Mouse (Mus musculus) adrenal gland, adult 8-10 months (tissue): ENCODE results near the gene Amhr2. TPM values are rescaled to one million over a fixed set of nuclear protein-coding genes. Genes with fewer than 3 reads are reported as not detected.

Experiments
- DNase-seq: peaks from one replicate; pipeline ENCODE4 v3.0.0; 2022
- total RNA-seq, 4 experiments: library from RNA; stranded (reverse); gene quantifications; 2 replicates each; pipeline ENCODE4 v1.2.4; 2022

Amhr2 gene
- 1 to 10 TPM; 1.1 to 1.9 (median 1.6) TPM for total RNA-seq

DNA sequence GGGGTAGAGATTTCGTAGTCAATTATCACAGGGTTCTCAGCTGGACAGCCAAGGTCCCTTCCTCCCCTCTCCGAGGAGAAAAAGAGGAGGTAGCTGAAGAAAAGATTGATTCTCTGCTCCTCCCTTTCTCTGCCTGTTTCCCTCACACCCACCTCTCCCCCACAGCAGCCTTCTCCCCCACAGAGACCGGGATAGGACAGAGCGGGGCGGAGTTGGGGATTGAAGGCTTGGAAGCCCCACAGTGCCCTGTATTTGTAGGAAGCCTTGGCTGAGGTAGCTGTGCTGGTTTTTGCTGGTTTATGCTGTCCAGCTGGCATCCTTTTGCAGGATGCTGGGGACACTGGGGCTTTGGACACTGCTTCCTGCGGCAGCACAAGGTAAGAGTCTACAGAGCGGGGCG, at the start of gene Amhr2:
Gene Amhr2 (plus strand): TSS at position 222 of the 400 bp plus-strand sequence.
- no peak for DNase-seq

DNA sequence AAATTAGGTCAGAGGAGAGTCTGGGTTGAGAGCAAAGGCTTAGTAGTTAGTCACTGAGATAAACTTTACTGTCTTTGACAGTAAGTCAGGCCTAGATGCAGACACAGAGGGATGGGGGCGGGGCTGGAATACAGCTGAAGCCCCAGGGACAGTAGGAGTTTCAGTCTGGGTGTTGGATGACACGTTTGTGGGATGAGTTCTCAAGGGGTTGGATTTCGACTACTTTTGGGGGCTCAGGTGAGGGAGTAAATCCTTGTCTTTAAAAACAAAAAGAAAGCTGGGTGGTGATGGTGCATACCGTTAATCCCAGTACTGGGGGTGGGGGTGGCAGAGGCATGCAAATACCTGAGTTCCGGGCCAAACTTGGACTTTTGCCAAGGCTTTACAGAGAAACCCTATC, 46.5 kb upstream of the Amhr2 start:
- DNase-seq = peak; percentile 22

- DNase-seq = peak; percentile 94
Measured at GRCm38 (mm10) chr15:102399229-102400221, 45.6 kb upstream of the Amhr2 start.

DNA sequence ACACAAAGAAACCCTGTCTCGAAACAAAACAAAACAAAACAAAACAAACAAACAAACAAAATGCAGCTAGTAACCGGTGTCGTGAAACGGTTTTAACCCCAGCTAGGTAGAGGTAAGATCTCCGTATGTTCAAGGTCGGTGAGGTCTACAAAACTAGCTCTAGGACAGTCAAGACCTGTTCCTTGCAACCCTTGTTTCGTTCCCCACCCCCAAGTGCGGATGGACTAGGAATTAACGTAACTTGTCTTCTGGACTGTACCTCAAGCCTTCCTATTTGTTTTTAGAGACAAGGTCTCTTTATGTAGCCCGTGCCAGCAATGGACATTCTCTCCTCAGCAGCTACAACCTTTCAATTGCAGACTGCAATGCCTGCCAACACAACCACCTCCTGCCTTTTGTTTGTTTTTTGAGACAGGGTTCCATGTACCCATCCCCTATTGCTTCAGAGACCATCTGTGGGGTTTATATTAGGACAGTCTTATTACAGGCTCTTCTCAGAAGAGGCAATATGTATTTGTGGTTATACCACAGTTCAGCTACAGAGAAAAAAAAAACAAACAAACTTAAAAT, 44.6 kb upstream of the Amhr2 start:
- no peak for DNase-seq

DNA sequence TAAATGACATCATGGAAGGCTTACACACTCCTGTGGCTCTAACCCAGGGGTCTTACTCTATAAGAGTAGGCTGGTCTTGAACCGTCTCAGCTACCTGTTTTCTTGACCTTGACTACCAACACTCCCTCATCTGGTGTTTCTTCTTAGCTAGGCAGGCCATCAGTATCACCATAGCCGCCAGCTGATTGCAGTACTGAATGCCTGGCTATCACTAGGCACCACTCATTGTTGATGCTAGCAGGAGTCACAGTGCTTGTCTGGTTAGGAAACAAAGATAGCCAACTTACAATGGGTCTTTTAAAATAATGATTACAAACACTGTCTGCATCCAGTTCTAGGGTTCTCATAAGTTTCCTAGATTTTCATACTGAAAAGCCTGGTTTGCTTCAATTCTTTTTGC, 43.9 kb upstream of the Amhr2 start:
- DNase-seq = no peak

GRCm38 (mm10) chr15:102402210-102402609, 43.0 kb upstream of the Amhr2 start:
- no peak for DNase-seq

- DNase-seq = no peak
Measured at GRCm38 (mm10) chr15:102404608-102405488, 40.3 kb upstream of the Amhr2 start.

DNA sequence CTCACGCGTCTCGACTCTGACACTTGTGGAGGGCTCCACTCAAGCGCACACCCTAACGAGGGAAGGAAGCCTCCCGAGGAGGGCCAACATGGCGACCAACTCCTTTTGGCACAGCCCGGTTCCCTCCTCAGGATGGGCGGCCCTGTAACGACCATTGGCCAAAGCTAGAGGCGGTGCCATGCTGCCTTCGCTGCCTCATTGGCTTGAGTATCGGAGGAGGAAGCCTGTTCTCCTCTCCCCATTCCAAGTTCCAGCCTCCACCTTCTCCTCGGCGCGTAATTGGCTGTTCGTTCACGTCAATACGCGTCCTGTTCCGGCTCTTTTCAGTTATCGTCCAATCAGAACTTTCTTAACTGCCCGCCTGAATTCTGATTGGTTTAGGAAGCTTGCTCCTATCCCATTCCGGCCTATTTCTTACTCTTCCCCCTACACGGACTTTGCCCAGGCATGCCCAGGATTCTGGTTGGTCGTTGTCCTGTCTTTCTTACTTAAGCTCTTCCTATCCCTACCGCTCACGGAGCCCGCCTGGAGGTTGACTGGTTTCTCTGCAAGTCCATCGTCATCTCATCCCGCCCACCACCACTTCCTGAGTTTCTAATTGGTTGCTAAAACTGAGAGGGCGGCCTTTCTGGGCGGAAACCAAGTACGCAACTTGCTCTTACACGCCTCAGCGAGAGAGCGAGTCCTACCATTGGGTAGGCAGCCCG, 39.5 kb upstream of the Amhr2 start, which contains the start of gene Sp1:
Gene Sp1 (plus strand): TSS at position 655 of the 707 bp plus-strand sequence.
- DNase-seq = peak; percentile 100

GRCm38 (mm10) chr15:102406196-102406911, 38.8 kb upstream of the Amhr2 start:
- DNase-seq = peak; percentile 80

GRCm38 (mm10) chr15:102406912-102407580, 38.1 kb upstream of the Amhr2 start:
- no peak for DNase-seq

DNA sequence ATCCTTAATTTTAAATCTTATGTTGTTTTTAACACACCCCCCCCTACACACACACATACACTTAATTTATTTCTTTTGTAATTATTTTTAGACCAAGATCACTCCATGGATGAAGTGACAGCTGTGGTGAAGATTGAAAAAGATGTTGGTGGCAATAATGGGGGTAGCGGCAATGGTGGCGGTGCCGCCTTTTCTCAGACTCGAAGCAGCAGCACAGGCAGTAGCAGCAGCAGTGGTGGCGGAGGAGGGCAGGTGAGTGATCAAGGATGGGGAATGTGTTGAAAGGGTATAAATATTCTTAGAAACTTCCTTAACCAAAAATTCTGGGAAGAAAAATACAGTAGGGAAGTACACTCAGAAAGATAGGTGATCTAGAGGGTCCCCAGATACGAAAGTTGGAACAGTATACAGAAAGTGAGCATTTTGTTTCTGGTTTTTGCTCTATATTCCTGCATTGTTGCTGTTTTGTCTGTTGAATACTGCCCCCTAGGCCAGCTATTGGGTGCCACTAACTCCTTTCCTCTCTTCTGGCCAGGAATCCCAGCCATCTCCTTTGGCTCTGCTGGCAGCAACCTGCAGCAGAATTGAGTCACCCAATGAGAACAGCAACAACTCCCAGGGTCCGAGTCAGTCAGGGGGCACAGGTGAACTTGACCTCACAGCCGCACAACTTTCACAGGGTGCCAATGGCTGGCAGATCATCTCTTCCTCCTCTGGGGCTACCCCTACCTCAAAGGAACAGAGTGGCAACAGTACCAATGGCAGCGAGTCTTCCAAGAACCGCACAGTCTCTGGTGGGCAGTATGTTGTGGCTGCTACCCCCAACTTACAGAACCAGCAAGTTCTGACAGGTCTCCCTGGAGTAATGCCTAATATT, 37.2 kb upstream of the Amhr2 start:
- DNase-seq = no peak

- DNase-seq = no peak
Measured at GRCm38 (mm10) chr15:102408558-102409130, 36.5 kb upstream of the Amhr2 start.

GRCm38 (mm10) chr15:102409286-102409685, 35.9 kb upstream of the Amhr2 start:
- DNase-seq = no peak

DNA sequence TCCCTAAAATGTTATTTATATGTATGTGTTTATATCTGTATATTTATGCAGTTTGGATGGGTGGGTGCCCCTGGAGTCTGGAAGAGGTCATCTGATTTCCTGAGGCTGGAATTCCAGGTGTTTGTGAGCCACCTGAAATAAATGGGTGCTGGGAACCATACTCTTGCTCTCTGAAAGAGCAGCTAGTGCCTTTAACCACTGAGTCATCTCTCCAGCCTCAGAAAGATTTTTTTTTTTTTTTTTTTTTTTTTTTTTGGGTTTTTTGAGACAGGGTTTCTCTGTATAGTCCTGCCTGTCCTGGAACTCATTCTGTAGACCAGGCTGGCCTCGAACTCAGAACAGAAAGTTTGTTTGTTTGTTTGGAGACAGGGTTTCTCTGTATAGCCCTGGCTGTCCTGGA, 34.1 kb upstream of the Amhr2 start:
- DNase-seq = no peak

GRCm38 (mm10) chr15:102413687-102414086, 31.5 kb upstream of the Amhr2 start:
- no peak for DNase-seq

GRCm38 (mm10) chr15:102417524-102417923, 27.6 kb upstream of the Amhr2 start:
- DNase-seq = no peak

DNA sequence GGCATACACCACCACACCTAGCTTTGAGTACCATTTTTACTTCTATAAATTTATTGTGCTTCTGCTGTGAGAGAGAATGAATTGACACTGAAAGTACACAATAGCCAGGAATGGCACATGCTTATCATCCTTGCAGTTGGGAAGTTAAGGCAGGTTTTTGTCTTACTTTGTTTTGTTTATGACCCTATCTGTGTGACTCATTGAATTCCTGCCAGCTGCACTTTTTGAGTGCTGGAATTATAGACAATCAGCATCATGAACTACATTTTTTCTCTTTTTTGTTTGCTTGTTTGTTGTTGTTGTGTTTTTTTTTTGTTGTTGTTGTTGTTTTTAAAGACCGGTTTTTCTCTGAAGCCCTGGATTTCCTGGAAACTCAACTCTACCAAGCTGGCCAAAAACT, 24.2 kb upstream of the Amhr2 start:
- no peak for DNase-seq

DNA sequence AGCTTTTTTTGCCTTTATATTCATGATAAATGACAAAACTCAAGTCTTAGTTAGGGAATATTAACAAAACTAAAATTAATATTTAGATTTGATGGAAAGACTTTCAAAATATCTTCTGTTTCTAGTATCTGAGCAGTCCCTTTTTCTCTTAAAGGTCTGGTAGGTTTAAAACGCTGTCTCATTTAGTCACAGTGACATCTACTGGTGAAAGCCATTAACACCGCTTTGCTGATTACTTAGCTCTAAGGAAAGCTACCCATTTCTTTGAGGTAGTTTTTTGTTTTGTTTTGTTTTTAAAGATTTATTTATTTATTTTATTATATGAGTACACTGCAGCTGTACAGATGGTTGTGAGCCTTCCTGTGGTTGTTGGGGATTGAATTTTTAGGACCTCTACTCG, 23.7 kb upstream of the Amhr2 start:
- DNase-seq = no peak

- no peak for DNase-seq
Measured at GRCm38 (mm10) chr15:102423602-102424240, 21.4 kb upstream of the Amhr2 start.
